Mouse (Mus musculus) cerebellum, adult (tissue): Measurements from ENCODE around the gene Adipor2.

ENCODE experiments used
- ATAC-seq: cut with Nextera tagmentation; 2 replicates; pipeline ENCODE4 v1.9.2; 2017; ENCODE audit warnings: mild to moderate bottlenecking, moderate library complexity, mixed read lengths; ENCODE audit not compliant: insufficient number of reproducible peaks, low FRiP score, low TSS enrichment

Gene Adipor2

DNA sequence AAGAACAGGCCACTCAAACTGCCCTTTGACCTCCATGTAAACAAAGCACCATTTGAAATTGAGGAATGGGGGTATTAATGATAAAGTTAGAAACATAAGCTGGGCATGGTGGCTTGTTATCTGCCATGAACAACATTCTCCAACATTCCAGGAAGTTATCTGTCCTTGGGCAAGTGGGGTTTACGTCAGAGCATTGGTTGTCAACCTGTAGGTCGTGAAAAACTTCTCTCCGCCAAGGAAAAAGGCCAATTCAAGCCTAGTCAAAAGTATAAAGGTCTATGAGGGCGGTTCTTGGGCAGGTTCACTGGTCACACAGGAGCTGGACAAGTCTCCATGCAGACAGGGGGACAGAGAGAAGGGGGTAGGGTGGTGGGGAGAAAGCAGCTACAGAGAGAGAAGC is 3.5 kb upstream of the Adipor2 start:
- ATAC-seq = no peak

DNA sequence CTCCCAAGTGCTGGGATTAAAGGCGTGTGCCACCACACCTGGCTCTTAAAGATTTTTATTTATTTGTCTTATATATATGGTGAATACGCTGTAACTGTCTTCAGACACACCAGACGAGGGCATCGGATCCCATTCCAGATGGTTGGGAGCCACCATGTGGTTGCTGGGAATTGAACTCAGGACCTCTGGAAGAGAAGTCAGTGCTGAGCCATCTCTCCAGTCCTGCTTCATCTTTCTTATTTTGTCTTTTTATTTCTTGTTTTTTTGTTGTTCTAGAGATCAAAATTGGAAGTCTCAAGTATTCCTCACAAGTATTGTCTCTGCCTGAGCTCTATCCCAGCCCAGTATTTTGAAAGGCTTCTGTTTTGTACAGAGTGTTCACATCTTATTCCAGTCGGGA is 2.9 kb upstream of the Adipor2 start:
- ATAC-seq = no peak

DNA sequence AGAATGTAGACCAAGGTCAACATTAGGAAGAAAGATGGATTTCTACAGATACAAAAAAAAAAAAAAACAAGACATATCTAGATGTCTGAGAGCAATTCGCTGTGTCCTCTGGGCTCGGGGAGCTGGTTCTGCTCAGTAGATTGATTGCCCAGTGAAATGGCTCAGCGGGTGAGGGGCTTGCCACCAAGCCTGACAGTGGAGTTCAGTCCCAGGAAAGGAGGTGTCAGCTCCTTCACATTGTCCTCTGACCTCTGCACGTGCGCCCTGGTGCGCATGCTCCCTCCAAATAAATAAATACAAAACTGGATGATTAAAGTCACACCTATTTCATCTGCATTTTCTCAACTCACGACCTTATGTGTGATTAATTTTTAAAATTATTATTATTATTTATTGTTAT is 1.9 kb upstream of the Adipor2 start:
- no peak for ATAC-seq

DNA sequence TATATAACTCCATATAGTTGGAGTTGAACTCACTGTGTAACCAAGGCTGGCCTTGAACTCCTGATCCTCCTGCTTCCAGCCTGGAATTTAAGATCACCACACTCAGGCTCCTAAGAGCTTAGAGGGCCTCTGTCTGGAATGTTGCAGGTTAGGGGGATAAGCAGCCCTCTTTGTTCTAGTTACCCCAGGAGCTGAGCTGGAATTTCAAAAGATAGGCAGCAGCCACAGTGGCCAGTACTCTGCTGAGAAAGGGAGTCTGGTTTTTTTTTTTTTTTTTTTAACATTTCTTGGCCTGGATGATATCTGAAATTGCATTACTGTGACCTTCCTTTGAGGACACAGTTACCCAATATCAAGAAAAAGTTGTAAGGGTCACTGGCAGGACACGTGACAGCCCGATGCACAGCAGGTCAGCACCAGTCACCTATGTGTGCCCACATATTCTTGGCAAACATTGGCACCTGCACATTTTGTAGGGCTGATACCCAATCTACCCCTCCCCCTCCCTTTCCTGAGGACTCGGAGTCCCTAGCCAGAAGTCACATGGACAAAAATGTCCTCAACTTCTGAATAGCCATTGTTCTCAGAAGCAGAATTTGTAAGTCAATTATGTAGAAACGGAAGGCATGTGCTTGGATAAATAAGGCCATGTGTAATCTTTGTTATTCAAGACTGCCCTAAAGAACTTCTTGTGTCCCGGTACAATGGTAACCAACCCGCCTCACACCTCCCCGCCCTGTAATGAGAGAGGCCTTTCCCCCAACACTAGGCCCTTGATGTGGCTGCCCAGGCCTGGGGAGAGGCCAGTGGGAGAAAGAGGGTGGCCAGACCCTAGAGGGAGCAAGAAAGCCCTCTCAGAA is 1.1 kb upstream of the Adipor2 start:
- ATAC-seq = no peak

DNA sequence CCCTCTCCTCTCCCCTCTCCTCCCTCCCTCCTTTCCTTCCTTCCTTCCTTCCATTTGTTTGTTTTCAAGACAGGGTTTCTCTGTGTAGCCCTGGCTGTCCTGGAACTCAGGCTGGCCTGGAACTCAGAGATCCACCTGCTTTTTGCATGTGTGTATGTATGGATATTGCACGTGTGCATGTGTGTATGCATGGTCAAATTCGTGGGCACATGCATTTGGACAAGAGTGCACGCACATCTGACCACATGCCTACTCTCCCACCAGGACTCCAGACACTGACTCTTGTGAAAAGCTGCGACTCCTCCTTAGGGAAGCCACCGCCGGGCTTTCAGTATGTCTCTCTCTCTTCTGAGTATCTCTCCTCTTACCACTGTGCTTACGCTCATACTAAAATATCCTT is 317 bp upstream of the Adipor2 start:
- ATAC-seq = no peak

DNA sequence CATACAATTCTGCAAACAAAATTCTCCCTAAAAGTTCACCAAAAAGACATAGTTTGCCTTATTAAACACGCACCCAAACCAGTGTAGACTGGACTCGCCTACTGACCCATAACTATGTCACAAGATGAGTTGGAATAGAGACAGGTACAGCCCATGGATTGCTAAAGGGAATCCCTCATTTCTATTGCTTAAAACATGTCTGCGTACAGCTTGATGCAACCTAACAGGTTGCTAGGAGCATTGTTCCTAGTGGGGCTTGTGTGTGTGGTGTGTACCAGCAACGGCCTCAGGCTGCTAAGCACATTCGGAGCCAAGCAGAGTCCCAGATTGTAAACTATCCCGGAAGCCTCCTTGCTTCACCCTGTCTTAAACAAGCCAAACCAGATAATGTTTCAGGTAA is 861 bp downstream of the Adipor2 start:
- no peak for ATAC-seq

DNA sequence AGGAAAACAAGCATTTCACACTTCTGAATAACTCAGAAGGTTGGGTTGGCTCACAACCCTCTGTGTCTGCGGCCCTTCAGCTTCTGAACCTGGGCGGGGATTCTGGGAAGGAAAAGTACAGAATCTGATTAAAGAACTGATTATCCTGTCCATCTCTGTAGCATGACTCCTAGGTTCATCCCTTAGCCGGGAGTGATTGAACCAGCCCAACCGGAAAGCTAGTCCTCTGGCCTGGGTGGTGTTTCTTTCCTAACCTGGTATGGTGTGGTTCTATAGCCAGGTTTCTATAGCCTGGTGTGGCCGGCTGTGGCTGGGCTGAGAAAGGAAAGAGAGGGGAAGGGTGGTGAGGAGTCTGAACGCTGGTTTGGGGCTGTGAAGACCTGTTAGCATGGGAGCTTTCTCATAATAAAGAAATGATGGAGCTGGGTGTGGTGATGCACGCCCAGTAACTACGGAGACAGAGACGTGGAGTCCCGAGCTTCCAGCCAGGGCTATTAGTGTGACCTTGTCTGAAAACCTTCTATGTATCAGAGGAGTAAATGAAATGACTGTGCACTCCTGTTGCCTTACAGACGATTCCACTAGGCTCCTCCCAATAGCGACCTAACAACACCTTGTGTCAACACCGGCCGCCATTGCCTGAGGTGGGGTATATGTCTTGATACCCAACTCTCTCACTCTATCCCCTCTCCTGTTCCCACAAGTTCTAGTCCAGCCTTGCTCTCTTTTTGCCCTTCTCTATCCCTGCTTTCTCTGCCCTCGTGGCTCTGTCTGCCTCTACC is 3.1 kb downstream of the Adipor2 start:
- no peak for ATAC-seq

DNA sequence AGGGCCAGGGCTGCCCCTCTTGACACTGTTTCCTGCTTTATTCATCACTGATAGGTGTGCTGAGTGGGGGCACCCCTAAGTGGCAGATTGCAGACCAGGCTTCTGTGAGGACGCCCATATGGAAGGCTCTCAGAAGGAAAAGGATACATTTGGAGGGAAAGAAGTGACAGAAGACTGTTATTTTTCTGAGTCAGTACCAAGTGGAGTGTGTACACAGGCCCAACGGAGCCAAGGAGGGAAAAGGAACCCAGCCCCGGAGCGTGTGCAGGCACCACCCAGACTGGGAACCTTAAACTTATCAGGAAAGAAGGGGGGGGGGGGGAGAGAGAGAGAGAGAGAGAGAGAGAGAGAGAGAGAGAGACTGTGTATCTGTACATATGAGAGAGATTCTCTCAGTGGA is 4.9 kb downstream of the Adipor2 start:
- ATAC-seq = no peak

DNA sequence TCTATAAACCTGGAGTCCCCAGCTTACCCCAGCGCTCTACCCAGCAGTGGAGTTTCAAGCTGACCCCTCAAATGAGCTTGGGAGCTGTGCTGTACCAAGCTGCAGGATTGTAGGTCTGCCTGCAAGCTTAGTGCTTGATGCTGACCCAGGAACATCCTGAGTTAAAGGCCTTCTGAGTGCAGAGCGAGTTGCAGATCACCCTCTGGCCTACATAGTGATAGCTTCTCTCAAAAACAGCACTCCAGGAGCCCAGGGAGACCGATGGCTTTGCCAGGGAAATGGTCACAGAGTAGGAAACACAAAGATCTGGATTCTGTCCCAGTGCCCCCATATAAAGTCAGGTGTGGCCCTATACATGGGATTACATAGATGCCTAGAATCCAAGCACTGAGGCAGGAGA is 6.0 kb downstream of the Adipor2 start:
- no peak for ATAC-seq

DNA sequence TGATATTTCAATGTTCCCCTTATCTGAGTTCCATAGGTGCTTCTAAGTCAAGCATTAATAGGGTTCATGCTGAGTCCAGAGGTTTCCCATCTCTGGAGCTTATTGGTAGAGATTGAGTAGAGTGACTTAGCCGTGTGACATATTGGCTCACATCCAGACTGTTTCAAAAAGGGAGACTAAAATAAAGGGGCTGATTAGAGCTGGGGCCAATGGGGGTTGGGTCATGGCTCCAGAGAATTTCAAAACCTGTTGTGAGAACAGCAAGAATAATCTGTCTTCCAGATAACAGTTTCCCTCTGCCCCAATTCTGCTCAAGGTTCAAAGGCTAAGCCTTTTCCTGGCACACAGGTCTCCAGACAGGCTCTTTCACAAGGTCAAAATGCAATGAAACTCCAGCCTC is 7.7 kb downstream of the Adipor2 start:
- ATAC-seq = no peak

DNA sequence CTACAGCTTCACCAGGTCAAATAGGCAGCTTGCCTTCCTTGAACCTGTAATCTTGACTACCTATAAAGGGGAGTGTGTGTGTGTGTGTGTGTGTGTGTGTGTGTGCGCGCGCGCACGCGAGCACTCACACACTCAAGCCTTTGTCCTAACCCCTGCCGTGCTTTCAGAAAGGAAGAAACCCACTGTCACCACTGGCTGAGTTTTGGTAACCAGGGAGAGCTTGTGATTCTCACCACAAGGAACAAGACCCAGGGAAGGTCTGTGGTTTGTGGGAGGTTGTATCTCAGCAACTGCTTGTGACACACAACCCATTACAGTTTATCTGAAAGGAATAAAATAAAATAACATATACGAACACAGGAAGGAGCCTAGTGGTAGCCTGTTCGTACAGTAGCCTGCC is 8.9 kb downstream of the Adipor2 start:
- ATAC-seq = no peak

DNA sequence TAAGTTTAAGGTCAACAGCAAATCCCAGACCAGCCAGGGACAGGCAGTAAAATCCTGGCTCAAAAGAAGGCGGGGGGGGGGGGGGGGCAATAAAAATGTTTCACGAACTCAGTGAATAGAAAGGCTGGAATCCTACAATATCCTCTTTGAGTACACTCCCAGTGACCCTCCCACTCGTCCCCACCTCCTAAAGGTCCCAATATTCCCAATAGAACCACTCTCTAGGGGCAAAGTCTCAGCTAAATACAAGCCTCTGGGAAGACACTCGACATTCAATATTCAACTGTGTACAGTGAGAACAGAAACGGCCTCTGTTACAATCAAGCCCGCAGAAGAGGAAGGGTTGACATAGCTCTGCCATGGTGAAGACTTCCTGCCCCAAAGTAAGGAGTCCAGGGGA is 9.7 kb downstream of the Adipor2 start:
- no peak for ATAC-seq

DNA sequence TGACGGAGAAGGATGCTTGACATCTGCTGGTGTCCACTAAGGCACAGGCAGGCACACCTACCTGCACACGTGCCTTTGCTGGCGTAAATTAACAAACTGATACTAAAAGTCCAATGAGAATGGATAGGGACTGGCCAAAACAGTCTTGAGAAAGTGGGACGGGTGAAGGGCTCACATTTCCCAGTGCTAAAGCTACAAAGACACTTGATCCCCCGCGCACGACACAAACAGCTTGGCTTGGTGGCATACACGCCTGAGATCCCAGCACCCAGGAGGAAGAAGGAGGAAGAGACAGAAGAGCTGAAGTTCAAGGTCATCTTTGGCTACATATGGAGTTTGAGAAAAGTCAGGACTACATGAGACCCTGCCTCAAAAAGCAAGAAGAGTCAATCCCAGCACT is 11.0 kb downstream of the Adipor2 start:
- no peak for ATAC-seq

DNA sequence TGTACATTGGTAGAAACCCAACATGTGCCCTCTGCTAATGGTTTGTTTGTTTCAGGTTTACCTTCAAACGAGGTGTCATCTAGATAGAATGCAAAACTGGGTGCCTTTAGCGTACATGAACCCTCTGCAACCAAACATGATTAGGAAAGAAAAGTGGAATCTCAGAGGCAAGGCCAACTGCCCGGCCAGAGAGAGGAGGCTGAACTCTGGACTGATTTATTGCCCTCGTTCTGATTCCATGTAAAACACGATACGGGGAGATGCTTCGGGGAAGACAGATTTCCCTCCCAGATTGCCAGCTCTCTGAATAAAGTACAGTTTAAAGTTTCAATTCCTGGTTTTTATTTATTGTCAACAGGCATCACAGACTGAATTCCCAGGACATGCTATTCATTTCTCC is 12.2 kb downstream of the Adipor2 start:
- ATAC-seq = no peak

DNA sequence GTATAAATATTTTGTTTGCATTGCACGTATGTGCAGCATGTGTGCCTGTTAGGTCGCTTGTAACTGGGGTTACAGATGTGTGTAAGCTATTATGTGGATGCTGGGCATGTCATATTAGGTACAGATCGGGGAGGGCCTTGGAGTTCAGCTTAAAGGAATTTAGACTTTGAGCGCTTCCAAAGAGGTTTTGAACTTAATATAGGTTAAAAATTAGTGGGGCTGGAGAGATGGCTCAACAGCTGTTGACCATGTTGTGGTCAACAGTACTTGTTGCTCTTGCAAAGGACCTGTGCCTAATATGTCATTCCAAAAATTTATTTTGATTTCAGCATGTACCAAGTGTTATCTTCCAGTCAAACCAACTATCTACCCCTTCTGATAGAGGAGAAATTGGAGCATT is 12.7 kb downstream of the Adipor2 start:
- no peak for ATAC-seq

DNA sequence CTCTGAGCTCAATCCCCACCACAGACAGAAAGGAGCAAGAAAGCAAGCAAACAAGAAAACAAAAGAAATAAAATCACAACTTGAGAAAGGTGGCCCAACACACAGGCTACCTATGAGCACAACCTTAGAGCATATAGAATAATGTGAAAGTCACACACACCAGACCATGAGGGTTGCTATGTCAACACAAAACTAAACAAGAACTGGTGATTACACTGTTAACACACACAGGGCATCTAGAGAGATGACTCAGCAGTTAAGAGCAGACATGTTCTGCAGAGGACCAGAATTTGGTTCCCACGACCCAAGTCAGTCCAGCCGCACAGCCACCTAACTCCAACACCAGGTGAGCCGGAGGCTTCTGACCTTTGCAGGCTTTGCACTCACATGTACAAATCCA is 14.5 kb downstream of the Adipor2 start:
- no peak for ATAC-seq

DNA sequence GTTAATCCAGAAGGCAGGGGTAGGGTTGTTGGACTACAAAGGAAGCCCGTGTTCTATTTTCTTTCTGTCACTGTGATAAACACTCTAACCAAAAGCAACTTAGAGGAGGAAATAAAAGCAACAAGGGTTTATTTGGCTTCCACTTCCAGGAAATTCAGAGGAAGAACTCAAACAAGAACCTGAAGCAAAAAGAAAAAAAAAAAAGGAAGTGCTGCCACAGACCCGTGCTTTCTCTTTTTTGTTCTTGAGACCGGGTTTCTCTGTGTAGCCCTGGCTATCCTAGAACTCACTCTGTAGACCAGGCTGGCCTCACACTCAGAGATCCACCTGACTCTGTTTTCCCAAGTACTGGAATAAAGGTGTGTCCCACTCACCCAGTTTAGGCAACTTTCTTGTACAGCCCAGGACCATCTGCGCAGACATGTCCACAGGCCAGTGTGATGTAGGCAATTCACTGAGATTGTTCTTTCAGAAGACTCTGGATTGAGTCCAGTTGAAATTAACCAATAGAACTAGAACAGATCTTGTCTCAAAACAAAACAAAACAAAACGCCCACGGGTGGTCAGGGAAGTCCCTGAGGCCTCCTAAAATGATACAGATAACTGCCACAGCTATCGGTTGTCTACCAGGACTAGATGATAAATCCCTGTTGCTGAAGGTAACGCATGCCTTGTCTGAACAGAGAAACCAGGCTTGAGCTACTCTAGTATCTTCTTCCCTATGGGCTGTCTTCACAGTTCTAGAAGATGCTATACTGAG is 15.8 kb downstream of the Adipor2 start:
- ATAC-seq = no peak

DNA sequence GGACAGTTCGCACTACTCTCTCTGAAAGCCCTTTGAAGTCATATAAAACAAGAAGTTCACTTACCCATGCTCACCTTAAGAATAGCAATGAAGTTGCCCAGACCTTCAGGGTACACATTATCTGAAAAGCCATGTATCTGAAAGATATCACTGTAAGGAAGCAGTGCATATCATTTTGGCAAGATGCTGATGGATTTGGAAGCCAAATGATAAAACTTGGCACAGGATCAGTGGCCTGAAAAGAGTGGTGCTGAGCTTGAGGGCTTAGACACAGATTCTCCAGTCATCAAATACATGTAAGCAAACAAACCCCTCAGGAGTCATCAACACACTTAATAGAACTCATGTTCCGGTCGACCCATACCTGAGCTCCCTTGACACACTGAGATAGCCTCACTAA is 16.9 kb downstream of the Adipor2 start:
- ATAC-seq = no peak

DNA sequence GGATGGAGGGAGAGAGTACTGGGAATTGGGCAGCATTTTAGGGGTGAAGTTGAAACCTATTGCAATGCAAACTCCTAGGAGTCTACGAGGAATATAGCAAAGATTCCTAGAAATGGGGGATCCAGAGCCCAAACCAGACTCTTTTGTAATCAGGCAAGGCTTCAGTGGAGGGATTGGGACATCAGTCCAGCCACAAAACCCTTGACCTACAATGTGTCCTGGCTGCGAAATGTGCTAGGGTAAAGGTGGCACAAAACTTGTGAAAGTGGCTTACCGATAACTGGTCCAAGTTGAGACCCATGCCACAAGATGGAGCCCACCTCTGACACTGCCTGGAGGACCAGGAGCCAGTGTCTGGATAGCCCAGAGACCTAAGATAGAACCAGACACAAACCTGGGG is 18.1 kb downstream of the Adipor2 start:
- no peak for ATAC-seq

DNA sequence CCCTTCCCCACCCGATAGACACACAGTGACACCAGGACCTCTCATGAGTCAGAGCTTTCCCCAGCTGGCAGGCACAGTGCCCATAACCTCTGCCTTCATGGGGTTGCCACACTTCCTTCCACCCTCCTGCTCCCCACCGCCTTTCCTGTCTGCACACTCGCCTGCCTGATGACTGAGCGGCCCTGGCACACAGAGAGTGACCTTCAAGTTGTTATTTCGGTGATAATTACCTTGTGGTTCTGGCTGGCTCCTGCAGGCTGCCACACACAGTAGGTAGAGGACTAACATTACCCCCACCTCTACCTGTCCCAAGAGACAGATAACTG is 21.2 kb downstream of the Adipor2 start:
- ATAC-seq = no peak
